Mouse (Mus musculus) intestine, postnatal 0 days (tissue): ENCODE measurements around the gene Nme2. TPM values are rescaled to one million over a fixed set of nuclear protein-coding genes. Genes with fewer than 3 reads are reported as not detected.
"Not testable (repeated sequence)": the region's sequence is repeated elsewhere in the genome, so short reads cannot be mapped to it uniquely, and the experiment has no call there.

ENCODE experiments used
- ATAC-seq: fragments of 200-750 bp; cut with Nextera tagmentation; 2 replicates; pipeline ENCODE4 v1.8.0; 2017; ENCODE audit warnings: mild to moderate bottlenecking, moderate TSS enrichment, moderate library complexity
- H3K27ac ChIP-seq: fragments of 300-500 bp; sonication (generic); 2 replicates; pipeline ENCODE4 v1.5.1; 2014; ENCODE audit warnings: mild to moderate bottlenecking, low read depth, low read length, moderate library complexity
- H3K27me3 ChIP-seq: fragments of 300-500 bp; sonication (generic); replicated peaks from 2 replicates; pipeline ENCODE4 v1.6.1; 2014; ENCODE audit warnings: low read length, mixed read lengths; ENCODE audit not compliant: control insufficient read depth, insufficient read depth
- H3K36me3 ChIP-seq: fragments of 300-500 bp; sonication (generic); 2 replicates; pipeline ENCODE4 v1.6.1; 2014; ENCODE audit warnings: mild to moderate bottlenecking, moderate library complexity; ENCODE audit not compliant: control insufficient read depth, insufficient read depth
- H3K4me1 ChIP-seq: fragments of 300-500 bp; sonication (generic); replicated peaks from 2 replicates; pipeline ENCODE4 v1.6.1; 2014; ENCODE audit warnings: antibody characterized with exemption, low read length, mixed read lengths; ENCODE audit not compliant: control insufficient read depth, insufficient read depth
- H3K4me2 ChIP-seq: fragments of 300-500 bp; sonication (generic); replicated peaks from 2 replicates; pipeline ENCODE4 v1.6.1; 2014; ENCODE audit warnings: low read depth, mild to moderate bottlenecking, moderate library complexity
- H3K4me3 ChIP-seq: fragments of 300-500 bp; sonication (generic); 2 replicates; pipeline ENCODE4 v1.5.1; 2014; ENCODE audit warnings: low read depth, low read length
- H3K9ac ChIP-seq: fragments of 300-500 bp; sonication (generic); 2 replicates; pipeline ENCODE4 v1.6.1; 2014; ENCODE audit warnings: mild to moderate bottlenecking, low read depth, low read length
- H3K9me3 ChIP-seq: fragments of 300-500 bp; sonication (generic); 2 replicates; pipeline ENCODE4 v1.6.1; 2016; ENCODE audit warnings: mixed run types; ENCODE audit not compliant: control insufficient read depth
- CTCF ChIP-seq: sonication (generic); IDR thresholded peaks from 2 replicates; pipeline ENCODE4 v1.5.1; 2016; ENCODE audit warnings: low read depth, mild to moderate bottlenecking, control low read depth, antibody characterized with exemption, moderate library complexity
- WGBS: fragments of 180-500 bp; shearing (Covaris S2); extraction: QIAGEN DNeasy Blood & Tissue Kit; methylation state at CpG from one replicate; pipeline ENCODE4 v1.1.7; 2014; 5-methylcytosine and 5-hydroxymethylcytosine counted together
- polyA plus RNA-seq: library from polyadenylated mRNA; unstranded; fragments of >200 nt; fragmentation: Nextera tagmentation; extraction: Ambion mirVana; gene quantifications from 2 replicates; pipeline ENCODE4 v1.2.1, GENCODE M21; 2015

The Nme2 gene
- polyA plus RNA-seq, 1 experiment from 2014 or later = 400 TPM

DNA sequence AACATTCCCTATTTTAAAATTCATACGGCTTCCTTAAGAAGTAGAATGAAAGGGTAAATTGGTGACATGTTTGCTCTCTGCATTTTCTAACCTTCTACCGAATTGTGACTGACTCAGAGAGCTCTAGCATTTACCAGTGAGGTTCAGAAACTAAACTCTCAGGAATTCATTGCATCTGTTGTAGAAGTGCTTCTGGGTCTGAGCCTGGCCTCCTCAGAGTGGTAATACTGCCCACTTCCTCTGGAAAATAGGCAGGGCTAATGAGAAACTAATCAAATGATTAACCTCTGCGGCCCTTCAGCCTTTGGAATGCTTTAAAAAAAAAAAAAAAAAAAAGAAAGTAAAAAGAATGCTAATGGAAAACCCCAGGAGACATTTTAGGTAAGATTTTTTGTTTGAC lies 11.1 kb downstream of the Nme2 start:
- H3K27ac ChIP-seq = no peak overlapping the region
- H3K27me3 ChIP-seq = no peaks in the 10 kb centered on the region
- H3K9ac ChIP-seq = no peak overlapping the region
- WGBS = 73% methylated on average over 3 of the region's 3 CpGs
- H3K4me2 ChIP-seq = no peak overlapping the region
- TF ChIP-seq CTCF = no peak
- no peaks in the 10 kb centered on the region for H3K4me1 ChIP-seq
- no peaks in the 10 kb centered on the region for H3K9me3 ChIP-seq
- no peak overlapping the region for H3K4me3 ChIP-seq
- ATAC-seq = no peak
- peaks cover 27% of the 10 kb centered on the region for H3K36me3 ChIP-seq

DNA sequence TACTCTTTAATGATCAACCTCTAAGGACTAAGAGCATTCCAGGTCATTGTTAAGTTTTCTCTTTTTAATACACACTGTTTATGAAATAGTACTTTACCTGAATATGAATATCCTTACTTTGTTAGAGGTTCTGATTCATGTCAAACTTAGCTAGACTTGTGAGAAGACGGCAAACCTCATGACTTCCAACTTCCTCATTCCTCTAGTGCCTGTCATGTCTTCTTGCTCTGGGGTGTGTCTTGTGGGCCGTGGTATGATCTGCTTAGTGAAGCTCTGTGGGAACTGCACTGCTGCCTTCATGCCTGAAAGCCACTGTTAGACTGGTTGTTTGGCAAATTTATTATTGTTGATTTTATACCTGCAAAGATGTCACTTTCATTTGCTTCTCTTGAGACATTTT lies 15.2 kb downstream of the Nme2 start:
- peaks cover 32% of the 10 kb centered on the region for H3K36me3 ChIP-seq
- no peaks in the 10 kb centered on the region for H3K9me3 ChIP-seq
- no peak for TF ChIP-seq CTCF
- no peaks in the 10 kb centered on the region for H3K27me3 ChIP-seq
- ATAC-seq = 0 out of 2 replicates have a peak, but pooled peaks have one; percentile 45
- WGBS = 34% methylated on average over 2 of the region's 2 CpGs
- H3K4me1 ChIP-seq = no peaks in the 10 kb centered on the region
- no peak overlapping the region for H3K4me3 ChIP-seq
- H3K9ac ChIP-seq = no peak overlapping the region
- peak overlapping the region; percentile 68 for H3K27ac ChIP-seq
- H3K4me2 ChIP-seq = no peak overlapping the region

DNA sequence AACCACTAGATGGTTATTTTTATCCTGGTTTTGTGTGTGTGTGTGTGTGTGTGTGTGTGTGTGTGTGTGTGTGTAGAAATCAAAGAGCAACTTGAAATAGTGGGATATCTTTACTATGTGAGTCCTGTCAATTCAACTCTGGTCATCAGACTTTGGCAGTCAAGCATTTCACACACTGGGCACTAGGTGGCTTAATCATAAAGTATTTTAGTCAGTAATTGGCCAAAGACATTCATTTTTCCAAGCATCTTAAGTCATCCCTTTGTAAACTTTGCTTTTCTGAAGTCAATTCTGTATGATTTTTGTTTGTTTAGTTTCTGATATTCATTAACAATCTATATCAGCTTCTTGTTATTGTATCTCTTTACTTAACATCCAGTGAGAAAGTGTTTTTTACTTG lies 27.0 kb downstream of the Nme2 start:
- Histone ChIP-seq H3K4me2 (no peak overlapping the region), H3K4me1 (no peaks in the 10 kb centered on the region), H3K4me3 (no peak overlapping the region), H3K9me3 (no peaks in the 10 kb centered on the region), H3K9ac (no peak overlapping the region), H3K36me3 (peaks cover 53% of the 10 kb centered on the region), H3K27me3 (no peaks in the 10 kb centered on the region), H3K27ac (no peak overlapping the region)
- ATAC-seq = no peak
- TF ChIP-seq CTCF = peak; percentile 48

DNA sequence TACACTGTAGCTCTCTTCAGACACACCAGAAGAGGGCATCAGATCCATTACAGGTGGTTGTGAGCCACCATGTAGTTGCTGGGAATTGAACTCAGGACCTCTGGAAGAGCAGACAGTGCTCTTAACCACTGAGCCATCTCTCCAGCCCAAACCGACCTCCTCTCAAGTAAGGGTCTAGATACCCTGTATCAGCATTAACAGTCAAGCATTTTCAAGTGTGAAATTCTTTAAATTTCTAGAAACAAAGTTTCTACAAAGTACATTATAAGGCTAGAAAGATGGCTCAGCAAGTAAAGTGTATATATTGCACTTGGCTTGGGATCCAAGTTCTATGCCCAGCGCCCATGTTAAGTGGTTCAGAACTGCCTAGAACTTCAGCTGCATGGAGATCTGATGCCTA lies 41.0 kb downstream of the Nme2 start:
- not testable (repeated sequence) for H3K27me3 ChIP-seq, H3K27ac ChIP-seq, H3K9ac ChIP-seq, H3K4me3 ChIP-seq, H3K4me1 ChIP-seq, H3K9me3 ChIP-seq, H3K4me2 ChIP-seq, ATAC-seq
- 94% methylated on average over 2 of the region's 2 CpGs for WGBS
- peaks cover 62% of the 10 kb centered on the region for H3K36me3 ChIP-seq

DNA sequence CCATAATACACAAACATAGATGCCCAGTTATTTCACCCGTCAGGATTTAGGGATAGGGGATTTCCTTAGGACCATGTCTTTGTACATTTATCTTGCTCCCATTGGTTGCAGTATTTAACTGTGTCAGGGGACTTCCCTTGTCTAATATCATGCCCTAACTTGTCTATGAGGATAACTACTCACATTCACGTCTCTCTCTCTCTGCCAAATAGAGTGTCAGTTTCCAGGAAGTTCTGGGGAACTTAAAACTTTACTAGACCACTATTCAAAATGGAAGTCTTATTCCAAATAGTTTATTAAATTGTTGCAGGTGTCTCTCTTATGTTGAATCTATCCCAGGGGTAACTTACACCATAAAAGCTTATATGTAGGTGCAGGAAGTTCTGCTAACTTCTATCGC lies 44.5 kb downstream of the Nme2 start:
- WGBS = 89% methylated on average over 3 of the region's 3 CpGs

DNA sequence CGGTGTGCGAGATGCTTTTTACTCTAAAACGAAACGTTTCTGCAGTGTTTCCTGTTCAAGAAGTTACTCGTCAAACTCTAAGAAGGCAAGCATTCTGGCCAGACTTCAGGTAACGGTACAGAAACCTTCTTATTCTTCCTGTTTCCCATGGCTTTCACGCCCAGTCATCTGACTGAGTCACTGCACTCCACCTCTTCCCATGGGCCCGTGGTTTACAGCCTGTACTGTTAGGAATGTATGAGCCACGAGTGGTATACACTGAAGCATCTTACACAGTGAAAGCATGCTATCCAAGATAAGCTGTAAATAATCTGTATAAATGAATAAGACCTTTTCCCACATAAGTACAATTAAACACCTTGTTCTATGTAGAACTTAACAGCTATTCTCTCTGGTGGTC lies 47.2 kb downstream of the Nme2 start:
- Histone ChIP-seq H3K9me3 (no peaks in the 10 kb centered on the region), H3K4me3 (no peak overlapping the region), H3K4me2 (no peak overlapping the region), H3K4me1 (no peaks in the 10 kb centered on the region), H3K9ac (no peak overlapping the region), H3K27ac (no peak overlapping the region), H3K36me3 (peaks cover 37% of the 10 kb centered on the region), H3K27me3 (no peaks in the 10 kb centered on the region)
- ATAC-seq = peak; percentile 53; the same call in 1 of the 2 replicates
- 69% methylated on average over 9 of the region's 9 CpGs for WGBS
- no peak for TF ChIP-seq CTCF

More for the DNA sequence above, 44.5 kb downstream of the Nme2 start:
- no peaks in the 10 kb centered on the region for H3K9me3 ChIP-seq
- no peak for TF ChIP-seq CTCF
- no peaks in the 10 kb centered on the region for H3K4me1 ChIP-seq
- no peak overlapping the region for H3K9ac ChIP-seq
- H3K27ac ChIP-seq = no peak overlapping the region
- no peaks in the 10 kb centered on the region for H3K27me3 ChIP-seq
- ATAC-seq = no peak
- no peak overlapping the region for H3K4me2 ChIP-seq
- H3K4me3 ChIP-seq = no peak overlapping the region
- H3K36me3 ChIP-seq = peaks cover 57% of the 10 kb centered on the region

DNA sequence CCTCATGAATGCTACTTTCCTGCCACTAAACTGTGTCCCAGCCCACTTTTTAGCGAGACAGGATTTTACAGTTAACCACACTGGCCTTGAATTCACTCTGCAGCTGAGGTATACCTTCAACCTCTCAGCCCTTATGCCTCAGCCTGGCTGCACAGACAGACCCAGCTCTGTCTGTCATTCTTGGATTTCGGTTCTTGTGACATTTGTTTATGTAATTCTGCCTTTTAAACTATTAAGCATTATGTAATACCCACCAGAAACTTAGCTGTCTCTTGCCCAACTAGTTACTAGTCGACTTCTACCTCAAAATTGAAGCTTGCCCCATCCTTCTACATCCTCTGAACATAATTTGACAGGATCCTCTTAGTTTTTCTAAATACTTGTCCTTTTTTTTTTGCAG lies 48.2 kb downstream of the Nme2 start:
- Histone ChIP-seq H3K4me2 (no peak overlapping the region), H3K9me3 (no peaks in the 10 kb centered on the region), H3K4me1 (no peaks in the 10 kb centered on the region), H3K27me3 (no peaks in the 10 kb centered on the region), H3K36me3 (peaks cover 34% of the 10 kb centered on the region), H3K4me3 (no peak overlapping the region), H3K27ac (no peak overlapping the region), H3K9ac (no peak overlapping the region)
- WGBS = 85% methylated on average over 3 of the region's 3 CpGs
- no peak for TF ChIP-seq CTCF
- no peak for ATAC-seq
